Mouse (Mus musculus): Measurements from ENCODE around the gene Rimbp3. TPM values are rescaled to one million over a fixed set of nuclear protein-coding genes. Genes with fewer than 3 reads are reported as not detected.

The Rimbp3 gene
- total and polyA plus RNA-seq, 3 experiments = 0.35 to 0.62 TPM; not detected in 1

- Histone ChIP-seq H3K27ac (ENCODE audit: control insufficient read depth, low read depth, low read length) (peak overlapping the region; percentile 76), H3K4me3 (ENCODE audit: control insufficient read depth in 1 of 2, insufficient read depth in 1 of 2, low read depth in 2 of 2, low read length in 2 of 2) (peak overlapping the region; percentile 30 to 33)
- peak; percentile 91 for DNase-seq (ENCODE audit: low read depth, low spot score)
Measured at GRCm38 (mm10) chr16:17249135-17249534, 40.7 kb downstream of the Rimbp3 start.

GRCm38 (mm10) chr16:17251539-17251938, 43.1 kb downstream of the Rimbp3 start:
- Histone ChIP-seq H3K36me3 (ENCODE audit: control insufficient read depth in 1 of 2, insufficient read depth in 2 of 2, low read length in 2 of 2) (peaks cover 0 to 53% of the 10 kb centered on the region in 2 experiments; a peak in 2 of 4 replicates), H3K9me3 (replicated peaks; ENCODE audit: insufficient read depth, low read length) (no peaks in the 10 kb centered on the region), H3K27ac (ENCODE audit: control insufficient read depth, low read depth, low read length) (peak overlapping the region; percentile 97), H3K4me3 (ENCODE audit: control insufficient read depth in 1 of 2, insufficient read depth in 1 of 2, low read depth in 2 of 2, low read length in 2 of 2) (peak overlapping the region; percentile 19 to 29), H3K27me3 (ENCODE audit: control insufficient read depth in 1 of 2, insufficient read depth in 2 of 2, low read length in 2 of 2) (no peaks in the 10 kb centered on the region), H3K9ac (ENCODE audit: control insufficient read depth, low read depth, low read length, poor library complexity, severe bottlenecking) (peak overlapping the region; percentile 64), H3K4me1 (ENCODE audit: control insufficient read depth in 1 of 2, insufficient read depth in 2 of 2, low read length in 2 of 2) (peaks cover 36 to 63% of the 10 kb centered on the region in 2 experiments), H3K79me2 (ENCODE audit: control insufficient read depth, insufficient read depth, low read length, poor library complexity) (peaks cover 20% of the 10 kb centered on the region)
- TF ChIP-seq POLR2A (IDR thresholded peaks at IDR 0.05; ENCODE audit: control insufficient read depth in 1 of 2, insufficient read depth in 1 of 2, low read depth in 1 of 2, low read length in 2 of 2, poor library complexity in 1 of 2) (no peak), MAX (IDR thresholded peaks at IDR 0.05; ENCODE audit: low read length) (no peak), SMC3 (IDR thresholded peaks at IDR 0.05; ENCODE audit: low read depth, low read length) (no peak), CHD1 (IDR thresholded peaks at IDR 0.05; ENCODE audit: low read depth, low read length) (0 out of 2 replicates have a peak, but pooled peaks have one; percentile 10), TCF12 (IDR thresholded peaks at IDR 0.05; ENCODE audit: low read depth, low read length) (peak; percentile 30; the same call in 1 of the 2 replicates), TAL1 (IDR thresholded peaks at IDR 0.05; ENCODE audit: low read length) (no peak), ETS1 (IDR thresholded peaks at IDR 0.05; ENCODE audit: low read depth, low read length) (0 out of 2 replicates have a peak, but pooled peaks have one; percentile 46), ELF1 (IDR thresholded peaks at IDR 0.05; ENCODE audit: low read depth, low read length) (no peak), JUND (IDR thresholded peaks at IDR 0.05; ENCODE audit: low read depth, low read length) (no peak), SIN3A (IDR thresholded peaks at IDR 0.05; ENCODE audit: low read length) (no peak), CTCF (IDR thresholded peaks at IDR 0.05 in 2 of 3, conservative IDR thresholded peaks at IDR 0.05 in 1 of 3; ENCODE audit: control insufficient read depth in 1 of 3, insufficient read depth in 1 of 3, low read depth in 2 of 3, low read length in 3 of 3, poor library complexity in 1 of 3, severe bottlenecking in 1 of 3) (no peak), USF2 (IDR thresholded peaks at IDR 0.05; ENCODE audit: borderline replicate concordance in 1 of 2, insufficient read depth in 1 of 2, low read depth in 1 of 2, low read length in 2 of 2) (no peak), RAD21 (IDR thresholded peaks at IDR 0.05; ENCODE audit: low read depth, low read length) (no peak), EP300 (IDR thresholded peaks at IDR 0.05; ENCODE audit: low read depth in 1 of 2, low read length in 2 of 2) (peak in 1 of 2 experiments; percentile 32; a peak in 1 of 4 replicates), MAFK (IDR thresholded peaks at IDR 0.05; ENCODE audit: borderline replicate concordance, low read depth, low read length) (no peak), KAT2A (conservative IDR thresholded peaks at IDR 0.05; ENCODE audit: low read depth, low read length) (no peak), UBTF (IDR thresholded peaks at IDR 0.05; ENCODE audit: borderline replicate concordance, insufficient read depth, low read depth, low read length) (no peak)
- peak; percentile 74 for DNase-seq (ENCODE audit: low read depth, low spot score)

More at GRCm38 (mm10) chr16:17249135-17249534, 40.7 kb downstream of the Rimbp3 start:
- Histone ChIP-seq H3K27me3 (ENCODE audit: control insufficient read depth in 1 of 2, insufficient read depth in 2 of 2, low read length in 2 of 2) (no peaks in the 10 kb centered on the region), H3K9ac (ENCODE audit: control insufficient read depth, low read depth, low read length, poor library complexity, severe bottlenecking) (peak overlapping the region; percentile 11), H3K4me1 (ENCODE audit: control insufficient read depth in 1 of 2, insufficient read depth in 2 of 2, low read length in 2 of 2) (peaks cover 36 to 61% of the 10 kb centered on the region in 2 experiments), H3K9me3 (replicated peaks; ENCODE audit: insufficient read depth, low read length) (no peaks in the 10 kb centered on the region), H3K36me3 (ENCODE audit: control insufficient read depth in 1 of 2, insufficient read depth in 2 of 2, low read length in 2 of 2) (peaks cover 0 to 53% of the 10 kb centered on the region in 2 experiments; a peak in 2 of 4 replicates), H3K79me2 (ENCODE audit: control insufficient read depth, insufficient read depth, low read length, poor library complexity) (peaks cover 20% of the 10 kb centered on the region)
- no peak for TF ChIP-seq ZC3H11A (IDR thresholded peaks at IDR 0.05; ENCODE audit: low read depth, low read length)
- no peak for TF ChIP-seq SMC3 (IDR thresholded peaks at IDR 0.05; ENCODE audit: low read depth, low read length)
- TF ChIP-seq GATA1 (IDR thresholded peaks at IDR 0.05; ENCODE audit: low read depth, low read length) = peak; percentile 91
- no peak for TF ChIP-seq UBTF (IDR thresholded peaks at IDR 0.05; ENCODE audit: borderline replicate concordance, insufficient read depth, low read depth, low read length)
- TF ChIP-seq POLR2AphosphoS5 (IDR thresholded peaks at IDR 0.05; ENCODE audit: borderline replicate concordance, low read depth, low read length) = no peak
- TF ChIP-seq ZNF384 (IDR thresholded peaks at IDR 0.05; ENCODE audit: low read depth, low read length) = no peak
- TF ChIP-seq MAZ (IDR thresholded peaks at IDR 0.05; ENCODE audit: low read depth, low read length) = no peak
- TF ChIP-seq SIN3A (IDR thresholded peaks at IDR 0.05; ENCODE audit: low read length) = peak; percentile 92
- TF ChIP-seq USF2 (IDR thresholded peaks at IDR 0.05; ENCODE audit: borderline replicate concordance in 1 of 2, insufficient read depth in 1 of 2, low read depth in 1 of 2, low read length in 2 of 2) = no peak
- peak; percentile 84 for TF ChIP-seq TCF12 (IDR thresholded peaks at IDR 0.05; ENCODE audit: low read depth, low read length)
- TF ChIP-seq EP300 (IDR thresholded peaks at IDR 0.05; ENCODE audit: low read depth in 1 of 2, low read length in 2 of 2) = peak; percentile 87 to 88
- 0 out of 2 replicates have a peak, but pooled peaks have one; percentile 51 for TF ChIP-seq BHLHE40 (IDR thresholded peaks at IDR 0.05; ENCODE audit: borderline replicate concordance, low read depth, low read length)
- TF ChIP-seq HCFC1 (IDR thresholded peaks at IDR 0.05; ENCODE audit: low read depth, low read length) = no peak
- TF ChIP-seq POLR2A (IDR thresholded peaks at IDR 0.05; ENCODE audit: control insufficient read depth in 1 of 2, insufficient read depth in 1 of 2, low read depth in 1 of 2, low read length in 2 of 2, poor library complexity in 1 of 2) = no peak
- TF ChIP-seq JUND (IDR thresholded peaks at IDR 0.05; ENCODE audit: low read depth, low read length) = peak; percentile 78
- TF ChIP-seq TAL1 (IDR thresholded peaks at IDR 0.05; ENCODE audit: low read length) = peak; percentile 65
- no peak for TF ChIP-seq USF1 (IDR thresholded peaks at IDR 0.05; ENCODE audit: low read depth, low read length)
- peak; percentile 63 for TF ChIP-seq MXI1 (IDR thresholded peaks at IDR 0.05; ENCODE audit: low read depth, low read length)
- TF ChIP-seq ELF1 (IDR thresholded peaks at IDR 0.05; ENCODE audit: low read depth, low read length) = 0 out of 2 replicates have a peak, but pooled peaks have one; percentile 21
- TF ChIP-seq RAD21 (IDR thresholded peaks at IDR 0.05; ENCODE audit: low read depth, low read length) = no peak
- peak; percentile 50 for TF ChIP-seq MAX (IDR thresholded peaks at IDR 0.05; ENCODE audit: low read length)
- TF ChIP-seq RCOR1 (IDR thresholded peaks at IDR 0.05; ENCODE audit: low read depth, low read length) = peak; percentile 66
- TF ChIP-seq ETS1 (IDR thresholded peaks at IDR 0.05; ENCODE audit: low read depth, low read length) = peak; percentile 99
